Mouse (Mus musculus) cerebellum, adult 2 months (tissue): Measurements from ENCODE around the gene Cdc5l. TPM values are rescaled to one million over a fixed set of nuclear protein-coding genes. Genes with fewer than 3 reads are reported as not detected.

ENCODE experiments used
- DNase-seq, 2 experiments: peaks; one replicate each; pipeline ENCODE4 v3.0.0; 2021
- H3K27ac ChIP-seq: fragments of 200-500 bp; 2 replicates; pipeline ENCODE4 v1.5.1; 2012; ENCODE audit warnings: low read length, control low read depth, inconsistent platforms; ENCODE audit not compliant: insufficient read depth
- H3K27me3 ChIP-seq: fragments of 200-500 bp; 2 replicates; pipeline ENCODE4 v1.6.1; 2012; ENCODE audit warnings: inconsistent platforms, mild to moderate bottlenecking, low read length, moderate library complexity; ENCODE audit not compliant: control insufficient read depth, insufficient read depth
- H3K4me1 ChIP-seq: fragments of 200-500 bp; 2 replicates; pipeline ENCODE4 v1.6.1; 2011; ENCODE audit warnings: low read length; ENCODE audit not compliant: control insufficient read depth, insufficient read depth
- H3K4me3 ChIP-seq: fragments of 200-500 bp; replicated peaks from 2 replicates; pipeline ENCODE3; 2011; ENCODE audit warnings: mild to moderate bottlenecking, low read depth, low read length, control low read depth; ENCODE audit not compliant: insufficient read depth
- CTCF ChIP-seq: fragments of 200-500 bp; IDR thresholded peaks from 2 replicates; pipeline ENCODE4 v1.5.1; 2011; ENCODE audit warnings: low read depth, mild to moderate bottlenecking, control low read depth, low read length, moderate library complexity, borderline replicate concordance; ENCODE audit not compliant: insufficient read depth
- POLR2A ChIP-seq: fragments of 200-500 bp; IDR thresholded peaks from 2 replicates; pipeline ENCODE4 v1.6.1; 2011; ENCODE audit warnings: low read length, control low read depth, borderline replicate concordance; ENCODE audit not compliant: insufficient read depth
- WGBS: fragments of 180-500 bp; shearing (Covaris S2); methylation state at CpG from one replicate; pipeline ENCODE4 v1.1.7; 2018; 5-methylcytosine and 5-hydroxymethylcytosine counted together
- polyA plus RNA-seq: library from polyadenylated mRNA; depleted of rRNA; stranded (reverse); fragments of >200 nt; gene quantifications from 2 replicates; pipeline ENCODE4 v1.2.3, GENCODE M21; 2012; rRNA removed

The Cdc5l gene
- polyA plus RNA-seq, 1 experiment, result 37.7 TPM

- DNase-seq, result no peak
- no peak overlapping the region for H3K27ac ChIP-seq
- TF ChIP-seq CTCF (no peak), POLR2A (no peak)
- no peak overlapping the region for H3K4me3 ChIP-seq
- no peaks in the 10 kb centered on the region; the same call in 1 of the 2 replicates for H3K27me3 ChIP-seq
- no peaks in the 10 kb centered on the region for H3K4me1 ChIP-seq
- WGBS, result 98% methylated on average over 4 of the region's 4 CpGs
Observed at GRCm38 (mm10) chr17:45347951-45348350, 85.6 kb downstream of the Cdc5l start.

Other genes with a start within 250 kb of the Cdc5l start
- gene Spats1, start 41.7 kb upstream of the Cdc5l start, polyA plus RNA-seq, result 2.6 TPM in 2 replicates
- gene Aars2, start 73.1 kb upstream of the Cdc5l start, polyA plus RNA-seq, result 43.9 and 44.3 TPM in 2 replicates
- gene Tcte1, start 89.7 kb upstream of the Cdc5l start, polyA plus RNA-seq, result 0.61 and 0.74 TPM in 2 replicates
- 125 and 130 TPM in 2 replicates for gene Tmem151b, start 115.9 kb upstream of the Cdc5l start, polyA plus RNA-seq
- gene Nfkbie, start 122.0 kb upstream of the Cdc5l start, polyA plus RNA-seq, result 12.5 and 13.5 TPM in 2 replicates
- 71.3 and 74.0 TPM in 2 replicates for gene Slc35b2, start 130.1 kb upstream of the Cdc5l start, polyA plus RNA-seq
- 915 and 924 TPM in 2 replicates for gene Hsp90ab1, start 139.5 kb upstream of the Cdc5l start, polyA plus RNA-seq
- 72.2 and 75.6 TPM in 2 replicates for gene Slc29a1, start 165.9 kb upstream of the Cdc5l start, polyA plus RNA-seq
- not detected in 2 replicates for gene Mymx, start 168.4 kb upstream of the Cdc5l start, polyA plus RNA-seq
- 3.8 and 4.7 TPM in 2 replicates for gene Capn11, start 225.6 kb upstream of the Cdc5l start, polyA plus RNA-seq